Comparison of ENCODE assay signal across 23 mouse cellular contexts in the genomic region with DNA sequence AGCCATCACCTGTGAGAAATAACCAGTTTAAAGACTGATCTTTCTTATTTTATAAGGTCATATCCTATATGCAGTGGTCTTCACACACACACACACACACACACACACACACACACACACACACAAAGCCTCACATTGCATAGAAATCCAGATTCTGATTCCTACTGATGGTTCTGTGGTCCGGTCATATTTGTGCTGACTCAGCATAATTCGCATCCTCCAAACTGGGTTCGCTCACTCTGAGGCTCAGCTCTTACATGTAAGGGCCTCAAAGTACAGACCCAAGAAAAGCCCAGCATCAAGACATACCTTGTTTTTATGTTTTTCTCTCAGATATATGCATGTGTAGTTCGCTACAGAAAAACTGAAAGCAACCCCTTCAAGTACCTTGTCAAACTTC. TPM values are rescaled to one million over a fixed set of nuclear protein-coding genes. Genes with fewer than 3 reads are reported as not detected.
DNase-seq lines count a peak whose midpoint lies in the region; ATAC-seq and TF ChIP-seq lines count a peak whose summit lies in the region.
"Had no signal": no experiment of that assay in that cellular context is flagged by ENCODE, and none has a peak within 500 bp of the region (broad histone marks: within the 10 kb centered on the region; RNA-seq: fewer than 3 reads in every experiment).

No protein-coding gene starts in this region.

- TF ChIP-seq CTCF in liver, postnatal 0 days (IDR thresholded peaks at IDR 0.05; ENCODE audit: low read depth): no peak

- WGBS in liver, postnatal 0 days (ENCODE audit: insufficient replicate concordance): 86% methylated on average over 4 of the region's 4 CpGs
- WGBS in liver, embryonic 11.5 days: 75% methylated on average over 4 of the region's 4 CpGs

- in situ Hi-C loops in ES-E14 (cut with MboI; ENCODE audit: low sequenced_read_pairs in 2 of 2, unreplicated experiment in 2 of 2): loop anchor here in 1 of 2 experiments (5.0 to 10.0 kb wide), 2 partner anchors 71 to 193 kb away; a partner anchor contains a TSS

- H3K4me2 ChIP-seq in liver, postnatal 0 days (ENCODE audit: low read depth, low read length): no peak overlapping the region
- no peak overlapping the region for H3K4me2 ChIP-seq in liver, embryonic 11.5 days
- H3K4me2 ChIP-seq: embryonic facial prominence, embryonic 13.5 days; embryonic facial prominence, embryonic 15.5 days; forebrain, embryonic 12.5 days had no signal

- H3K36me3 ChIP-seq in liver, postnatal 0 days (replicated peaks; ENCODE audit: insufficient read depth, low read length): peaks cover 9% of the 10 kb centered on the region
- H3K36me3 ChIP-seq in liver, embryonic 11.5 days (ENCODE audit: control insufficient read depth, insufficient read depth, low read length): no peaks in the 10 kb centered on the region
- peaks cover 5% of the 10 kb centered on the region for H3K36me3 ChIP-seq in ES-E14 (ENCODE audit: control insufficient read depth, insufficient read depth, low read length, poor library complexity, severe bottlenecking)
- H3K36me3 ChIP-seq: embryonic facial prominence, embryonic 13.5 days; embryonic facial prominence, embryonic 15.5 days; forebrain, embryonic 10.5 days; forebrain, embryonic 12.5 days had no signal

- no peak for TF ChIP-seq EP300 in liver, postnatal 0 days (IDR thresholded peaks at IDR 0.05; ENCODE audit: low read depth)

- peak; percentile 11; the same call in 1 of the 2 replicates for ATAC-seq in liver, postnatal 0 days
- no peak for ATAC-seq in liver, embryonic 11.5 days (replicated peaks; ENCODE audit: low FRiP score)
- ATAC-seq: activated CD4-positive, CD25-positive, alpha-beta regulatory T cell, adult 4 months; forebrain, embryonic 14.5 days; forebrain, embryonic 16.5 days; Patski had no signal

- no peak overlapping the region for H3K9ac ChIP-seq in liver, postnatal 0 days (replicated peaks)
- no peak overlapping the region for H3K9ac ChIP-seq in liver, embryonic 11.5 days (ENCODE audit: low read depth, low read length)
- H3K9ac ChIP-seq in ES-E14 (ENCODE audit: insufficient read depth, low read depth, low read length, poor library complexity, severe bottlenecking): no peak overlapping the region
- H3K9ac ChIP-seq: embryonic facial prominence, embryonic 13.5 days; embryonic facial prominence, embryonic 15.5 days; forebrain, embryonic 12.5 days had no signal

- peaks cover 4% of the 10 kb centered on the region; the same call in 1 of the 2 replicates for H3K4me1 ChIP-seq in liver, postnatal 0 days (ENCODE audit: insufficient read depth)
- no peaks in the 10 kb centered on the region; the same call in 1 of the 2 replicates for H3K4me1 ChIP-seq in liver, embryonic 11.5 days (replicated peaks; ENCODE audit: control insufficient read depth, insufficient read depth, low read length)
- no peaks in the 10 kb centered on the region for H3K4me1 ChIP-seq in ES-E14 (ENCODE audit: control insufficient read depth in 2 of 2, insufficient read depth in 2 of 2, low read length in 2 of 2, poor library complexity in 1 of 2)
- H3K4me1 ChIP-seq: forebrain, embryonic 12.5 days had no signal

- intact Hi-C loops in gastrocnemius, postnatal 14 days (cut with DNase I; ENCODE audit: low total_unique reads): loop anchor here (10.0 kb wide), 2 partner anchors 73 to 193 kb away; a partner anchor contains a TSS

- H3K27me3 ChIP-seq in liver, postnatal 0 days (ENCODE audit: insufficient read depth, low read length): no peaks in the 10 kb centered on the region
- H3K27me3 ChIP-seq in liver, embryonic 11.5 days (replicated peaks; ENCODE audit: control insufficient read depth, insufficient read depth, low read length): no peaks in the 10 kb centered on the region
- H3K27me3 ChIP-seq: embryonic facial prominence, embryonic 13.5 days; embryonic facial prominence, embryonic 15.5 days; forebrain, embryonic 12.5 days had no signal

- H3K4me3 ChIP-seq in liver, postnatal 0 days (ENCODE audit: low read depth, low read length): no peak overlapping the region
- H3K4me3 ChIP-seq in liver, embryonic 11.5 days (ENCODE audit: low read depth, low read length): no peak overlapping the region
- no peak overlapping the region for H3K4me3 ChIP-seq in ES-E14 (ENCODE audit: insufficient read depth in 1 of 2, low read depth in 1 of 2, low read length in 2 of 2, poor library complexity in 1 of 2, severe bottlenecking in 1 of 2)
- H3K4me3 ChIP-seq: embryonic facial prominence, embryonic 13.5 days; embryonic facial prominence, embryonic 15.5 days; erythroblast, embryonic 14.5 days; forebrain, embryonic 10.5 days; forebrain, embryonic 12.5 days had no signal

- DNase-seq in liver, postnatal 0 days: no peak
- DNase-seq in liver, embryonic 11.5 days (ENCODE audit: low spot score): no peak
- DNase-seq in ES-E14 (ENCODE audit: low read depth, low spot score): no peak
- no peak for DNase-seq in gastrocnemius, postnatal 14 days
- DNase-seq in cerebellum, adult 9-10 months: no peak
- DNase-seq: adrenal gland, adult 8-10 months; adrenal gland, postnatal 14 days; adrenal gland, postnatal 36 days; cerebellum, adult 11-12 months; cerebellum, adult 2 months; cerebellum, adult 9-11 months; cerebellum, postnatal 36 days; embryo, embryonic 11 days had no signal

- no peak overlapping the region for H3K27ac ChIP-seq in liver, postnatal 0 days (ENCODE audit: low read depth)
- H3K27ac ChIP-seq in liver, embryonic 11.5 days (ENCODE audit: low read depth, low read length): no peak overlapping the region
- H3K27ac ChIP-seq in ES-E14 (ENCODE audit: insufficient read depth, low read depth, low read length, poor library complexity, severe bottlenecking): no peak overlapping the region
- H3K27ac ChIP-seq: embryonic facial prominence, embryonic 13.5 days; embryonic facial prominence, embryonic 15.5 days; forebrain, embryonic 10.5 days; forebrain, embryonic 12.5 days had no signal

- H3K9me3 ChIP-seq in liver, postnatal 0 days (ENCODE audit: low read length): no peaks in the 10 kb centered on the region
- no peaks in the 10 kb centered on the region for H3K9me3 ChIP-seq in liver, embryonic 11.5 days (ENCODE audit: control insufficient read depth, low read length)
- H3K9me3 ChIP-seq in ES-E14 (ENCODE audit: control insufficient read depth, insufficient read depth, low read depth, low read length): no peaks in the 10 kb centered on the region
- H3K9me3 ChIP-seq: embryonic facial prominence, embryonic 13.5 days; embryonic facial prominence, embryonic 15.5 days; forebrain, embryonic 10.5 days; forebrain, embryonic 12.5 days had no signal

TF ChIP-seq in ES-E14, 5 proteins besides CTCF, POLR2A, EP300 and RAD21:
- peak; percentile 100 for TF ChIP-seq MAFK (IDR thresholded peaks at IDR 0.05; ENCODE audit: insufficient read depth, low read depth, low read length)
- no peak for TF ChIP-seq ZC3H11A (IDR thresholded peaks at IDR 0.05; ENCODE audit: borderline replicate concordance, low read depth, low read length)
- TF ChIP-seq HCFC1 (IDR thresholded peaks at IDR 0.05; ENCODE audit: borderline replicate concordance, insufficient read depth, low read length): no peak
- no peak for TF ChIP-seq CHD2 (IDR thresholded peaks at IDR 0.05; ENCODE audit: low read depth, low read length)
- no peak for TF ChIP-seq ZNF384 (IDR thresholded peaks at IDR 0.05; ENCODE audit: low read depth, low read length)

RNA-seq across cellular contexts. Expression of a gene that starts 27.8 kb away (rescaled TPM):
- 4.5 and 6.0 TPM in 2 replicates for polyA plus RNA-seq in liver, postnatal 0 days (2015; fragmentation: Nextera tagmentation; extraction: Ambion mirVana)
- polyA plus RNA-seq in liver, embryonic 11.5 days (2014; fragmentation: Nextera tagmentation; extraction: Ambion mirVana): 7.4 and 9.4 TPM in 2 replicates
- total RNA-seq in ES-E14 (2012; rRNA removed): 1.4 and 1.7 TPM in 2 replicates
- total RNA-seq in gastrocnemius, postnatal 14 days (2021): 1 to 10 TPM in 1 of 2 experiments, under 1 TPM in 1; 0.37 to 1.5 TPM

RNA-seq across cellular contexts. Expression of a gene that starts 39.1 kb away (rescaled TPM):
- 1,036 and 1,041 TPM in 2 replicates for polyA plus RNA-seq in liver, postnatal 0 days (2015; fragmentation: Nextera tagmentation; extraction: Ambion mirVana)
- 39.0 and 39.6 TPM in 2 replicates for polyA plus RNA-seq in liver, embryonic 11.5 days (2014; fragmentation: Nextera tagmentation; extraction: Ambion mirVana)
- total RNA-seq in ES-E14 (2012; rRNA removed): 51.3 and 121 TPM in 2 replicates
- total RNA-seq in gastrocnemius, postnatal 14 days (2021): under 1 TPM in 1 of 2 experiments, not detected in 1; 0.21 TPM
- polyA plus RNA-seq: activated CD4-positive, CD25-positive, alpha-beta regulatory T cell, adult 4 months; C2C12; erythroblast, embryonic 14.5 days; Patski had no signal

Comparison
In these comparisons a context has a peak if more than half of its experiments do, and no peak if none do; other contexts are left out.
1. RNA of a gene that starts 39.1 kb away (total RNA-seq): 51.3 to 121 TPM in ES-E14; 0.21 TPM in gastrocnemius, postnatal 14 days; every median in the first group is over 10 times any median in the second.